13 mouse cellular contexts compared by ENCODE assay signal in genomic region chr17:46521963-46522668, GRCm38 (mm10). TPM values are rescaled to one million over a fixed set of nuclear protein-coding genes. Genes with fewer than 3 reads are reported as not detected.
DNase-seq lines count a peak whose midpoint lies in the region; ATAC-seq lines count a peak whose summit lies in the region.
"Had no signal": no experiment of that assay in that cellular context is flagged by ENCODE, and none has a peak within 500 bp of the region (broad histone marks: within the 10 kb centered on the region; RNA-seq: fewer than 3 reads in every experiment).

No protein-coding gene starts in this region.

- H3K9ac ChIP-seq in forebrain, embryonic 14.5 days (ENCODE audit: low read length), result no peak overlapping the region
- H3K9ac ChIP-seq in forebrain, embryonic 15.5 days (replicated peaks), result no peak overlapping the region
- no peak overlapping the region for H3K9ac ChIP-seq in limb, embryonic 11.5 days (ENCODE audit: low read length)
- H3K9ac ChIP-seq: heart, embryonic 12.5 days had no signal

- no peak overlapping the region for H3K27ac ChIP-seq in forebrain, embryonic 14.5 days (ENCODE audit: low read depth, low read length)
- no peak overlapping the region for H3K27ac ChIP-seq in forebrain, embryonic 15.5 days (replicated peaks)
- no peak overlapping the region for H3K27ac ChIP-seq in limb, embryonic 11.5 days (replicated peaks; ENCODE audit: low read depth, low read length)
- H3K27ac ChIP-seq in limb, embryonic 10.5 days, result no peak overlapping the region

- H3K4me1 ChIP-seq in forebrain, embryonic 14.5 days (ENCODE audit: control insufficient read depth, insufficient read depth, low read length), result no peaks in the 10 kb centered on the region
- H3K4me1 ChIP-seq in forebrain, embryonic 15.5 days, result no peaks in the 10 kb centered on the region
- H3K4me1 ChIP-seq in limb, embryonic 11.5 days (ENCODE audit: control insufficient read depth, insufficient read depth, low read length), result 0 out of 2 replicates have a peak, but pooled peaks cover 3% of the 10 kb centered on the region
- peaks cover 29% of the 10 kb centered on the region for H3K4me1 ChIP-seq in limb, embryonic 10.5 days

- H3K9me3 ChIP-seq in forebrain, embryonic 14.5 days (replicated peaks; ENCODE audit: control insufficient read depth, low read length), result no peaks in the 10 kb centered on the region
- no peaks in the 10 kb centered on the region for H3K9me3 ChIP-seq in forebrain, embryonic 15.5 days
- H3K9me3 ChIP-seq in limb, embryonic 11.5 days (ENCODE audit: control insufficient read depth, low read length), result no peaks in the 10 kb centered on the region
- no peaks in the 10 kb centered on the region for H3K9me3 ChIP-seq in limb, embryonic 10.5 days (replicated peaks)
- H3K9me3 ChIP-seq: heart, embryonic 12.5 days had no signal

- H3K4me3 ChIP-seq in forebrain, embryonic 14.5 days (ENCODE audit: low read depth, low read length), result no peak overlapping the region
- H3K4me3 ChIP-seq in forebrain, embryonic 15.5 days, result no peak overlapping the region
- no peak overlapping the region for H3K4me3 ChIP-seq in limb, embryonic 11.5 days (ENCODE audit: low read depth, low read length)
- no peak overlapping the region for H3K4me3 ChIP-seq in limb, embryonic 10.5 days
- H3K4me3 ChIP-seq: heart, embryonic 12.5 days had no signal

- no peak; the same call in 1 of the 2 replicates for ATAC-seq in forebrain, embryonic 14.5 days
- no peak for ATAC-seq in forebrain, embryonic 15.5 days (replicated peaks)
- no peak for ATAC-seq in limb, embryonic 11.5 days (ENCODE audit: insufficient number of reproducible peaks, low FRiP score, low TSS enrichment, low read depth)
- ATAC-seq in megakaryocyte progenitor cell, adult 5-6 weeks (replicated peaks; ENCODE audit: poor library complexity), result 0 out of 2 replicates have a peak, but pooled peaks have one; percentile 20

- 27% methylated on average over 24 of the region's 24 CpGs for WGBS in forebrain, embryonic 14.5 days
- WGBS in forebrain, embryonic 15.5 days, result 28% methylated on average over 24 of the region's 24 CpGs
- 37% methylated on average over 24 of the region's 24 CpGs for WGBS in limb, embryonic 11.5 days
- WGBS in limb, embryonic 10.5 days, result 36% methylated on average over 24 of the region's 24 CpGs

- H3K27me3 ChIP-seq in forebrain, embryonic 14.5 days (replicated peaks; ENCODE audit: control insufficient read depth, insufficient read depth, low read length), result 0 out of 2 replicates have a peak, but pooled peaks cover 3% of the 10 kb centered on the region
- H3K27me3 ChIP-seq in forebrain, embryonic 15.5 days, result no peaks in the 10 kb centered on the region; the same call in 1 of the 2 replicates
- peaks cover 8% of the 10 kb centered on the region; the same call in 1 of the 2 replicates for H3K27me3 ChIP-seq in limb, embryonic 11.5 days (ENCODE audit: control insufficient read depth, insufficient read depth, low read length)
- H3K27me3 ChIP-seq in limb, embryonic 10.5 days (ENCODE audit: low read depth, poor library complexity, severe bottlenecking), result peaks cover 46% of the 10 kb centered on the region

- peaks cover 14% of the 10 kb centered on the region; the same call in 1 of the 2 replicates for H3K36me3 ChIP-seq in forebrain, embryonic 14.5 days (ENCODE audit: control insufficient read depth, insufficient read depth, low read length)
- no peaks in the 10 kb centered on the region; the same call in 1 of the 2 replicates for H3K36me3 ChIP-seq in forebrain, embryonic 15.5 days
- H3K36me3 ChIP-seq in limb, embryonic 11.5 days (ENCODE audit: control insufficient read depth, insufficient read depth, low read length), result no peaks in the 10 kb centered on the region
- no peaks in the 10 kb centered on the region for H3K36me3 ChIP-seq in limb, embryonic 10.5 days

- no peak overlapping the region for H3K4me2 ChIP-seq in forebrain, embryonic 14.5 days (ENCODE audit: low read length)
- H3K4me2 ChIP-seq in forebrain, embryonic 15.5 days (replicated peaks), result no peak overlapping the region
- H3K4me2 ChIP-seq in limb, embryonic 11.5 days (ENCODE audit: low read depth, severe bottlenecking), result no peak overlapping the region

- peak; percentile 22 for DNase-seq in forebrain, embryonic 14.5 days (ENCODE audit: low spot score)
- DNase-seq in limb, embryonic 11.5 days (ENCODE audit: low spot score), result peak; percentile 54
- no peak for DNase-seq in limb, embryonic 10.5 days (ENCODE audit: low spot score)
- DNase-seq in embryo, embryonic 10.5 days (ENCODE audit: low spot score), result peak; percentile 57
- DNase-seq in testis, postnatal 14 days (ENCODE audit: low spot score), result no peak
- no peak for DNase-seq in natural killer cell, adult 2 months (ENCODE audit: low spot score in 2 of 2)
- DNase-seq: kidney, adult 11 months; layer of hippocampus, postnatal 36 days; thymus, postnatal 14 days had no signal

RNA-seq across cellular contexts. Expression of gene Cul9, which starts 24.1 kb away (rescaled TPM):
- polyA plus RNA-seq in forebrain, embryonic 14.5 days (2014; fragmentation: Nextera tagmentation; extraction: Ambion mirVana), result 7.6 and 10.8 TPM in 2 replicates
- polyA plus RNA-seq in forebrain, embryonic 15.5 days (2015; fragmentation: Nextera tagmentation; extraction: Ambion mirVana), result 16.8 and 17.4 TPM in 2 replicates
- 3.8 and 3.9 TPM in 2 replicates for polyA plus RNA-seq in limb, embryonic 11.5 days (2014; fragmentation: Nextera tagmentation; extraction: Ambion mirVana)
- 2.4 and 5.6 TPM in 2 replicates for polyA plus RNA-seq in limb, embryonic 10.5 days (2016; fragmentation: Nextera tagmentation; extraction: Ambion mirVana)
- total RNA-seq in megakaryocyte progenitor cell, adult 5-6 weeks (2015), result 9.2 and 12.4 TPM in 2 replicates
- total RNA-seq in megakaryocyte progenitor cell, adult 5-6 weeks (2017), result 12.4 and 12.5 TPM in 2 replicates

RNA-seq across cellular contexts. Expression of gene Dnph1, which starts 25.6 kb away (rescaled TPM):
- 33.0 and 41.6 TPM in 2 replicates for polyA plus RNA-seq in forebrain, embryonic 14.5 days (2014; fragmentation: Nextera tagmentation; extraction: Ambion mirVana)
- polyA plus RNA-seq in forebrain, embryonic 15.5 days (2015; fragmentation: Nextera tagmentation; extraction: Ambion mirVana), result 32.1 and 33.3 TPM in 2 replicates
- polyA plus RNA-seq in limb, embryonic 11.5 days (2014; fragmentation: Nextera tagmentation; extraction: Ambion mirVana), result 59.7 and 62.3 TPM in 2 replicates
- 70.1 and 78.6 TPM in 2 replicates for polyA plus RNA-seq in limb, embryonic 10.5 days (2016; fragmentation: Nextera tagmentation; extraction: Ambion mirVana)
- total RNA-seq in megakaryocyte progenitor cell, adult 5-6 weeks (2015), result 41.5 and 45.7 TPM in 2 replicates
- 20.2 and 26.3 TPM in 2 replicates for total RNA-seq in megakaryocyte progenitor cell, adult 5-6 weeks (2017)
- total RNA-seq: monocyte, adult 5-6 weeks had no signal

RNA-seq across cellular contexts. Expression of gene Srf, which starts 33.9 kb away (rescaled TPM):
- polyA plus RNA-seq in forebrain, embryonic 14.5 days (2014; fragmentation: Nextera tagmentation; extraction: Ambion mirVana), result 4.6 and 4.7 TPM in 2 replicates
- polyA plus RNA-seq in forebrain, embryonic 15.5 days (2015; fragmentation: Nextera tagmentation; extraction: Ambion mirVana), result 3.3 and 5.4 TPM in 2 replicates
- 8.3 and 9.8 TPM in 2 replicates for polyA plus RNA-seq in limb, embryonic 11.5 days (2014; fragmentation: Nextera tagmentation; extraction: Ambion mirVana)
- polyA plus RNA-seq in limb, embryonic 10.5 days (2016; fragmentation: Nextera tagmentation; extraction: Ambion mirVana), result 8.3 and 9.0 TPM in 2 replicates
- 36.5 and 43.5 TPM in 2 replicates for total RNA-seq in megakaryocyte progenitor cell, adult 5-6 weeks (2015)
- total RNA-seq in megakaryocyte progenitor cell, adult 5-6 weeks (2017), result 40.0 and 47.5 TPM in 2 replicates

RNA-seq across cellular contexts. Expression of gene Ttbk1, which starts 34.6 kb away (rescaled TPM):
- polyA plus RNA-seq in forebrain, embryonic 14.5 days (2014; fragmentation: Nextera tagmentation; extraction: Ambion mirVana), result 3.8 and 4.8 TPM in 2 replicates
- polyA plus RNA-seq in forebrain, embryonic 15.5 days (2015; fragmentation: Nextera tagmentation; extraction: Ambion mirVana), result 6.5 and 7.5 TPM in 2 replicates
- polyA plus RNA-seq in limb, embryonic 11.5 days (2014; fragmentation: Nextera tagmentation; extraction: Ambion mirVana), result 0.27 and 0.58 TPM in 2 replicates
- 0.09 and 0.34 TPM in 2 replicates for polyA plus RNA-seq in limb, embryonic 10.5 days (2016; fragmentation: Nextera tagmentation; extraction: Ambion mirVana)
- 0.02 TPM in 1 of 2 replicates, not detected in the other for total RNA-seq in megakaryocyte progenitor cell, adult 5-6 weeks (2015)
- 0.14 TPM in 1 of 2 replicates, not detected in the other for total RNA-seq in megakaryocyte progenitor cell, adult 5-6 weeks (2017)

Comparison
In these comparisons a context has a peak if more than half of its experiments do, and no peak if none do; other contexts are left out.
1. DNase-seq: peak in forebrain, embryonic 14.5 days (single experiment), limb, embryonic 11.5 days (single experiment) and embryo, embryonic 10.5 days (single experiment); none in limb, embryonic 10.5 days (single experiment), testis, postnatal 14 days (single experiment) and natural killer cell, adult 2 months (0 of 2).